Mouse (Mus musculus) embryonic facial prominence, embryonic 11.5 days (tissue): ENCODE measurements around the gene Vdr. TPM values are rescaled to one million over a fixed set of nuclear protein-coding genes. Genes with fewer than 3 reads are reported as not detected.

Experiments
- ATAC-seq: fragments of 200-750 bp; cut with Nextera tagmentation; replicated peaks from 2 replicates; pipeline ENCODE4 v1.8.0; 2017; ENCODE audit warnings: low read depth; ENCODE audit not compliant: insufficient number of reproducible peaks, low FRiP score, low TSS enrichment
- DNase-seq: peaks from one replicate; pipeline ENCODE4 v3.0.0-alpha.2; 2015; ENCODE audit warnings: low spot score
- H3K27ac ChIP-seq: fragments of 300-500 bp; sonication (generic); replicated peaks from 2 replicates; pipeline ENCODE4 v1.5.1; 2014; ENCODE audit warnings: mild to moderate bottlenecking, low read depth, low read length, control low read depth
- H3K27me3 ChIP-seq: fragments of 300-500 bp; sonication (generic); 2 replicates; pipeline ENCODE4 v1.6.1; 2014; ENCODE audit warnings: mild to moderate bottlenecking, low read length, moderate library complexity, mixed read lengths; ENCODE audit not compliant: control insufficient read depth, insufficient read depth
- H3K36me3 ChIP-seq: fragments of 300-500 bp; sonication (generic); replicated peaks from 2 replicates; pipeline ENCODE4 v1.6.1; 2014; ENCODE audit warnings: low read depth, mild to moderate bottlenecking, low read length, moderate library complexity, mixed read lengths; ENCODE audit not compliant: control insufficient read depth, insufficient read depth
- H3K4me1 ChIP-seq: fragments of 300-500 bp; sonication (generic); 2 replicates; pipeline ENCODE4 v1.6.1; 2014; ENCODE audit warnings: low read length, mixed read lengths; ENCODE audit not compliant: control insufficient read depth, insufficient read depth
- H3K4me2 ChIP-seq: fragments of 300-500 bp; sonication (generic); 2 replicates; pipeline ENCODE4 v1.6.1; 2014; ENCODE audit warnings: low read depth, mild to moderate bottlenecking, control low read depth, low read length, moderate library complexity
- H3K4me3 ChIP-seq: fragments of 300-500 bp; sonication (generic); 2 replicates; pipeline ENCODE4 v1.5.1; 2014; ENCODE audit warnings: low read depth, low read length, control low read depth
- H3K9ac ChIP-seq: fragments of 300-500 bp; sonication (generic); replicated peaks from 2 replicates; pipeline ENCODE4 v1.6.1; 2014; ENCODE audit warnings: mild to moderate bottlenecking, control low read depth, low read length
- H3K9me3 ChIP-seq: fragments of 300-500 bp; sonication (generic); replicated peaks from 2 replicates; pipeline ENCODE4 v1.6.1; 2016; ENCODE audit warnings: mild to moderate bottlenecking, low read length, inconsistent platforms, mixed read lengths; ENCODE audit not compliant: control insufficient read depth
- WGBS: fragments of 180-500 bp; shearing (Covaris S2); extraction: QIAGEN DNeasy Blood & Tissue Kit; methylation state at CpG from one replicate; pipeline ENCODE4 v1.1.7; 2014; 5-methylcytosine and 5-hydroxymethylcytosine counted together
- polyA plus RNA-seq: library from polyadenylated mRNA; unstranded; fragments of >200 nt; fragmentation: Nextera tagmentation; extraction: Ambion mirVana; gene quantifications from 2 replicates; pipeline ENCODE4 v1.2.1, GENCODE M21; 2014

The Vdr gene
- polyA plus RNA-seq, result 0.29 and 0.36 TPM in 2 replicates

DNA sequence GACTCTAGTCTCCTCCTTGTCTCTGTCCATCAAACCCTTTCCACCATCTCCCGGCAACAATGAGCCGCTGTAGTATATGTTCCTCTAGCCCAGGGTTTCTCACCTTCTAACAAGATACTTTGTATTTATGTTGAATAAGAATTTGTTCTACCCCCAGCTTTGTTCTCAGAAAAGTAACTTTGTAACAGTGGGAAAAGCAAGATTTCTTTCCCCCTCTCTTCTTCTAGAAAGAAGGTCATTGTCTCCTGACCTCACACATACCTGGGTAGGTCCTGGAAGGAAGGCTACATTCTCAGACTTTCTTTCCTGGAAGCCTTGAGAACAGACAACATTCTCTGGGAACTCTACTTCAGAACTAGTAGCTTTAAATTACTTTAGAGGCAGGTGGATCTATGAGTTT, at the start of gene Vdr:
Gene Vdr (minus strand): TSS at position 101 of the 400 bp plus-strand sequence.
- Histone ChIP-seq H3K27ac (no peak within 1 kb of the TSS), H3K27me3 (peaks cover 4% of the 10 kb centered on the region; the same call in 1 of the 2 replicates), H3K36me3 (no peaks in the 10 kb centered on the region), H3K9me3 (no peaks in the 10 kb centered on the region), H3K4me1 (0 out of 2 replicates have a peak, but pooled peaks cover 2% of the 10 kb centered on the region), H3K4me3 (no peak within 1 kb of the TSS), H3K9ac (no peak within 1 kb of the TSS), H3K4me2 (no peak within 1 kb of the TSS)
- ATAC-seq (no peak), DNase-seq (no peak)
- WGBS, result 100% methylated on average over 2 of the region's 2 CpGs

DNA sequence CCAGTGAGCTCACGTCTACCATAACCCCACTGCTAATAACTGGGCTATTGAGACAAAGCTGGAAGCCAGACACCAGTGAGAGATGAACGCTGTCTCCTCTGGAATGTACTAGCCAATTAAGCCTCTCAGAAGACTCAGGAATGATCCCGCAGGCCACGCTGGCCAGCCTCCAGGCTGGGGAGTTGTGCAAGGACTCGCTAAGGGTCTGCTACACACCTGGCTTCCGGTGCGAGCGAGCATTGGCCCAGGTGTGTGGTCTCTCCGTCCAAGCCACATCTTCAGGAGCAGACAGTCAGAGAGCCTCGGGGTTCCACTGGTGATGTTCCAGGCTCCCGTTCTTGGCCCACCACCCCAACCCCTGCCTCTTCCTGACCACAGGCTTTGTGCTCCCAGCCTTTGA, 46.0 kb upstream of the Vdr start:
- WGBS, result 70% methylated on average over 11 of the region's 11 CpGs
- no peaks in the 10 kb centered on the region for H3K36me3 ChIP-seq
- H3K4me1 ChIP-seq, result no peaks in the 10 kb centered on the region
- H3K27me3 ChIP-seq, result no peaks in the 10 kb centered on the region
- ATAC-seq, result no peak
- no peak overlapping the region for H3K9ac ChIP-seq
- no peak for DNase-seq
- no peak overlapping the region for H3K4me3 ChIP-seq
- no peak overlapping the region for H3K27ac ChIP-seq
- H3K4me2 ChIP-seq, result no peak overlapping the region
- no peaks in the 10 kb centered on the region for H3K9me3 ChIP-seq

DNA sequence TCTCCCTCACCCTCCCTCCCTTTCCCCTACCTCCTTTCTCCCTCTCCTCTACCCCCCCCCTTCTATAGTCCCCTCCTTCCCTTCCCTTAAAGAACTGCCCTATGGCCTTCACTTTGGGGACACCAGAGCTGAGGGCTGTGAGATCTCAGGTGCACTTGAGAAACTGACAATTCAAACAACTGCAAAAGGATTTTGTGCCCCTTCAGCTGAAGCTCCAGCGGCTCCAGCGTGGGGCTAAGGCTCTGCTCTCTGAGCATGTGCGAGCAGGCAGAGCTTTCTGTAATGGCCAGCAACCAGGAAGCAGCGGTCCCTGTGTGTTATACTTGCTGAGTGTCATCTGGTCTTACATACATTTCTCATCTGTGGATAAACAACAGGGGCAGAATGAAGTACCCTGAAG, 45.3 kb upstream of the Vdr start:
- peak overlapping the region; percentile 2; the same call in 1 of the 2 replicates for H3K9ac ChIP-seq
- 26% methylated on average over 4 of the region's 4 CpGs for WGBS
- H3K36me3 ChIP-seq, result no peaks in the 10 kb centered on the region
- H3K4me1 ChIP-seq, result no peaks in the 10 kb centered on the region
- no peak overlapping the region for H3K27ac ChIP-seq
- no peaks in the 10 kb centered on the region for H3K9me3 ChIP-seq
- H3K27me3 ChIP-seq, result no peaks in the 10 kb centered on the region
- no peak overlapping the region for H3K4me3 ChIP-seq
- no peak overlapping the region for H3K4me2 ChIP-seq
- ATAC-seq (no peak), DNase-seq (peak; percentile 33)

DNA sequence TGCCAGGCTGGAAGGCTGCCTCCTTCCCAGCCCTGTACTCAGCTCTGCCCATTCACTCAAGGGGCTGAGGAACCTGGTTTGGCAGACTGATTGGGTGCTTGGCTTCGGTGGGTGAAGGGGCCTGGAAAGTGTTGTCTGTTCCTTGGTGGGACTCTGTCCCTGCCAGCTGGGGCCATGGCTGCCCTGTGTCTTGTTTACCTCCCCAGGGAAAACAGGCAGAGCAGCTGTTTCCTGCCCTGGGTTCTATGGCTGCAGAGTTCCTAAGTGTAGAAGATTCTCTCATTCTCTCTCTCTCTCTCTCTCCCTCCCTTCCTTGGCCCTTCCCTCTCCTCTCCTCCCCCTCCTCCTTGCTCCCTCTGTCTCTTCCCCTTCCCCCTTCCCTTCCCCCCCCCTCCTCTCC, 44.9 kb upstream of the Vdr start:
- ATAC-seq, result no peak; the same call in 1 of the 2 replicates
- Histone ChIP-seq H3K27me3 (no peaks in the 10 kb centered on the region), H3K36me3 (no peaks in the 10 kb centered on the region), H3K9me3 (no peaks in the 10 kb centered on the region), H3K4me3 (no peak overlapping the region), H3K4me1 (no peaks in the 10 kb centered on the region), H3K4me2 (no peak overlapping the region), H3K27ac (no peak overlapping the region), H3K9ac (no peak overlapping the region; the same call in 1 of the 2 replicates)
- no peak for DNase-seq
- WGBS, result 50% methylated on average over 1 of the region's 1 CpGs

DNA sequence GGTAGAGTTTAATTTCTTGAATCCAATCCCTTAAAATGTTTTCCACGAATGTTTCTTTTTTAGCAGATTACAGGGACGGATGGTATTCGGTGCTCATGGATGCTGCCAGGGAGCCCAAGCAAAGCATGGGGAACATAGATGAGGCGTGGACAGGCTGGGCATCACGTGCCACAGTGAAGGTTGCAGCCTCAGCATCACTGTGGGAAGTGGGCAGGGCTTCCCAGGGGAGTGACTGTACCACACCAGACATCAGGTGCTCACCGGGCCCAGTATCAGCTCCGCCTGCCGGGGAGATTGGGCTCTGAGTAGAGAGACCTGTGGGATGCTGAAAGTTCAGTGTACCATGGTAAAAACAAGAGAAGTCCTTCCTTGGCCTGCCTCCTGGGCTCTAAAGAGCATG, 44.2 kb upstream of the Vdr start:
- no peak for ATAC-seq
- DNase-seq, result no peak
- Histone ChIP-seq H3K36me3 (no peaks in the 10 kb centered on the region), H3K9ac (no peak overlapping the region), H3K4me3 (no peak overlapping the region), H3K27me3 (no peaks in the 10 kb centered on the region), H3K9me3 (no peaks in the 10 kb centered on the region), H3K4me1 (no peaks in the 10 kb centered on the region), H3K4me2 (no peak overlapping the region), H3K27ac (no peak overlapping the region)
- WGBS, result 79% methylated on average over 8 of the region's 8 CpGs

DNA sequence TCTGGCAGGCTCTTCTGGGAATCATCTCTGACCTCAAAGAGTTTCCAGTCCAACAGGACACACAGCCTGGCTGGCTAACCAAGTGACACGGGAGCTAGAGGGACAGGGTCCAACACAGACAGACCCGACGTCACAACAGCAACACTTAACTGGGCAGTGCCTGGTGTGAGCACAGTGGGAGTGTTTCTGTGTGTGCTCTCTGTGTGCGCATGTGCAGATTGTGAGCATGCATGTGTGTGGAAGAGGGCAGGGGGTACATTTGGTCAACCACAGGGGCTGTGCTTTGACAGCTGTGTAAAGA, 42.4 kb upstream of the Vdr start:
- Histone ChIP-seq H3K27ac (no peak overlapping the region), H3K27me3 (no peaks in the 10 kb centered on the region), H3K4me3 (no peak overlapping the region), H3K9me3 (no peaks in the 10 kb centered on the region), H3K4me2 (no peak overlapping the region), H3K9ac (no peak overlapping the region), H3K36me3 (no peaks in the 10 kb centered on the region), H3K4me1 (no peaks in the 10 kb centered on the region; the same call in 1 of the 2 replicates)
- 67% methylated on average over 4 of the region's 4 CpGs for WGBS
- no peak for DNase-seq
- no peak for ATAC-seq

DNA sequence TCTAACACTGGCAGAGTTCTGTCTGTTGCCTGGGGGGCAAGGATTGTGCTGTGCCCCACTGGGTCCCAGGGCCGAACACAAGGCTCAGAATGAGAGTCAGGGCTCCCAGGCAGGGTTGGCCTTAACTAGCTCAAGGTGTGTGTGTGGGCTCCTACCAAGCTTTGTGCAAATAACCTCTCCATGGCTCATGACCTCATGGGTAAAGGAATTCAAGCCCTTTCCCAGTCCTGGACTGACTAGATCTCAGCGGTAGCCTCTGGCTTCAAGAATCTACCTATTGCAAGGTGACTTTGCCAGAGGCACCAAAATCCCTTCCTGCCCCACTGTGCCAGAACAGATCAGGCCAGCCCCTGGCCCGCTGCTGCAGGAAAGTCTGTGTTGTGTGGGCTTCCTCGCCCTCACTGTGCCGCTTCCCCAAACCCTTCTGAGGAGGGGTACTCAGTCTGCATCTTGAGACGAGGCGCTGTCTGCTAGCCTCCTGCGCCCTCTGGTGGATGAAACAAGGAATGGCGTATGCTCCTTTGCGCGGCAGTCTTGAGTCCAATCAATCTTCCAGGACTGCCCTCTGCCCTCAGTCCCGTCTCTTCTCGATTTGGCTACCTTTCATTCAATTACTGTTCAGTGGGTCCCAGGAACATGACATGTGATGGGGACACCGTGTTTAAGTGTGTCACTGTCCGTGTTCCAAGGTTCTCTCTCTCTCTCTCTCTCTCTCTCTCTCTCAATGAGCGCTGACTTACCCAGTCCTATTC, 41.9 kb upstream of the Vdr start:
- whole genome bisulfite sequencing, result 14% methylated on average over 16 of the region's 16 CpGs
- ATAC-seq (peak; percentile 72; the same call in 1 of the 2 replicates), DNase-seq (peak; percentile 91)
- Histone ChIP-seq H3K9ac (no peak overlapping the region), H3K4me2 (no peak overlapping the region), H3K9me3 (no peaks in the 10 kb centered on the region), H3K27me3 (no peaks in the 10 kb centered on the region), H3K4me3 (no peak overlapping the region), H3K36me3 (no peaks in the 10 kb centered on the region), H3K27ac (no peak overlapping the region), H3K4me1 (no peaks in the 10 kb centered on the region; the same call in 1 of the 2 replicates)

DNA sequence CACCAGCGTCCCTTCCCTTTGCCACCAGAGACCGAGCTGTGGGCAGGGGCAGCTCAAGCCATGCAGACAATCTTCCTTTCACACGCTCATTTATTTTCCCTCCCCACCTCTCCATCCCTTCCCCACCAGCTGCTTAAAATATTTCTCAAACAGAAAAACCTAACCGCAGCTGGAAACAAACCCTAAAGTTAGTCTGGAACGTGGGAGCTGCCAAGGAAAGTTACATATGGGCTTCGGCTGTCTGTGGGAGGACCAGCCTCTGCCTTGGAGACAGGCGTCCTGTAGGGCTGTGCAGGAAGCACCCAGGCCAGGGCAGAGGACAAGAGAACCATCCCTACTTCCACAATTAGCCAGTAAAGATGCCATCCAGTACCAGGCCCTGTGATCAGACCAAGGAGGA, 39.8 kb upstream of the Vdr start:
- ATAC-seq, result no peak
- 81% methylated on average over 7 of the region's 7 CpGs for WGBS
- no peaks in the 10 kb centered on the region; the same call in 1 of the 2 replicates for H3K4me1 ChIP-seq
- DNase-seq, result no peak
- H3K9ac ChIP-seq, result no peak overlapping the region
- no peak overlapping the region for H3K4me3 ChIP-seq
- no peaks in the 10 kb centered on the region for H3K27me3 ChIP-seq
- H3K27ac ChIP-seq, result no peak overlapping the region
- H3K9me3 ChIP-seq, result no peaks in the 10 kb centered on the region
- no peak overlapping the region for H3K4me2 ChIP-seq
- H3K36me3 ChIP-seq, result no peaks in the 10 kb centered on the region
